Mouse (Mus musculus) adrenal gland, adult 8-10 months (tissue): ENCODE measurements around the gene Fancc. TPM values are rescaled to one million over a fixed set of nuclear protein-coding genes. Genes with fewer than 3 reads are reported as not detected.
A peak's percentile ranks its signal among the peaks of the same experiment; 100 is the strongest.
"Not testable (repeated sequence)": the region's sequence is repeated elsewhere in the genome, so short reads cannot be mapped to it uniquely, and the experiment has no call there.

ENCODE experiments used
- DNase-seq: peaks from one replicate; pipeline ENCODE4 v3.0.0; 2022
- total RNA-seq, 4 experiments: library from RNA; stranded (reverse); gene quantifications; 2 replicates each; pipeline ENCODE4 v1.2.4; 2022

The Fancc gene
- total RNA-seq, 4 experiments from 2014 or later, result 11.8 to 15.2 (median 13.1) TPM

DNA sequence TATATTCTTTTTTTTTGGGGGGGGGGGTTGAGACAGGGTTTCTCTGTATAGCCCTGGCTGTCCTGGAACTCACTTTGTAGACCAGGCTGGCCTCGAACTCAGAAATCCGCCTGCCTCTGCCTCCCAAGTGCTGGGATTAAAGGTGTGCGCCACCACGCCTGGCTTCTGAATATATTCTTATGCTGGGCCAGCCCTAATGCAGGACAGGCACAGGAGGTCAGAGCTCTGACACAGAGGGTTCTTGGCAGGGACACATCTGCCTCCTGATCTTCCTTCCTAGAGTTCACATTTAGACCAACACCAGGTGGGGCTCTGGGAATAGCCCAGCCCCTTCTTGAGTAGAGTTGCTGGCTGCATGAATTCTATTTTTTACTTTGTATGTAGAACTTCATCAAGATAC, 182.0 kb downstream of the Fancc start:
- not testable (repeated sequence) for DNase-seq

DNA sequence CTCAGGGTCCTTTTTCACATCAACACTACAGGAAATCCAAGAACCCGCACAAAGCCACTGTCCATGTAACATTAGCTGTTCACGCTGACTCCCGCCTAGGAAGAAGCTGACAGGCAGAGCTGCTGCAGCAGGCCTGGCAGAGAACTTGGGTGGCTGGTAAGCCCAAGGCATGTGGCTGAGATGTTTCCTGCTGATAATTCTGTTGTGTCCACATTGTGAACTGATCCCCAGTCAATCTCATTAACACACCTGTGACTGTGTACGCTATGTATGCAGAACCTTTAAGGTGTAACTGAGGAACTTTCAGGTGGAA, 182.5 kb downstream of the Fancc start:
- DNase-seq, result no peak

DNA sequence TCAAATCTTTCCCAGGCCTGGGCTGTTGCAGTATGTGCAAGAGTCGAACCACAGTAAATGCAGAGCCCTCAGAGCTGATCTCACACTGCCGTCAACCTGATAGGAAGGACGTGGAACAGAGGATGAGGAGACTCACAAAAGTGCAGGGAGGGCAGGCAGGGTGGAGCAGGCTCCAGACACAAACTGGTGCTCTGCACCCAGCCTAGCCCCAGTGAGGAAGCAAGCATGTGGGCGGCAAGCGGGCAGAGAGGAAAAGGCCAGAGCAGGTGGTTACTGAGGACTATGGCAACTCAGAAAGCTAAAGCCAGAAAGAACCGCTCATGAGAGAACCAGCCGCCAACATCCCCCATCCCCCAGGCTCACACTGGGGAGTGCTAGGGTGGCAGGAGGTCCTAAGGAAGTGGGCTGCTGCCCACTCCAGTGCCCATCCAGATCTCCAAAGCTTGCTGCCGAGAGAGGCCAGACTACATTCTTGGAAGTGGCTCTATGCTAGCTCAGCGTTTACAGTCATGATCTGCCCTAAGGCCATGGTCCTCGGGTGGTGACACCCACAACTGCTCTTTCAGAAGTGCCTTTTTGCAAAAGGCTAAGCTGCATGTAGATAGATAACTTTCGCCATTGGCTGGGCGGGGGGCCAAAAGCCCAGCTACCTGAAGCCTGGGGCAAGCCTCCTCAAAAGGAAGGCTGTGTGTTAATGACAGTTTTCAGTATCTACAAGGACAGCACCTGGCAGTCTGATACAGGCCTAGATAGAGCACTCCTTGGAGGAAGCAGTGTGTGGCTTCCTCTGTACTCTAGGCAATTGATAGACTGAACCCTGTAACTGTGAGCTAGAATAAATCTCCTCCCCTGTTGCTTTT, 183.1 kb downstream of the Fancc start:
- DNase-seq, result no peak

DNA sequence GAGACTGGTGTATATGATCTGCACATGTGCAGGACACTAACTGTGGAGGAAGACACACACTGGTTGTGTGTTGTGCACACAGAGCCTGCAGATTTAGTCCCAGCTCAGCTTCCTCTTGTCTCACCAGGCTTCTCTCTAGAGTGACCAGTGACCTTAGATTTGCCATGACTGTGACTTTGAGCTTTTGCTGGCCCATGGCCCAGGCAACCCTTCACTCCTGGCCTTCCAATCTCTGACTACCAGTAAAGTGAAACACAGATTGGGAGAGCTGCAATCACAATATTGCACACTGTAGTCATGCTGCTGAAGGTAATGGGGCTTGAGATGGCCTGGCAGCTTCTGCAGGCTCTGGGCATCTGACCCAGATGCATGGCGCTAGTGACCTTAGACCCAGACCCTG, 183.8 kb downstream of the Fancc start:
- DNase-seq, result peak; percentile 81

DNA sequence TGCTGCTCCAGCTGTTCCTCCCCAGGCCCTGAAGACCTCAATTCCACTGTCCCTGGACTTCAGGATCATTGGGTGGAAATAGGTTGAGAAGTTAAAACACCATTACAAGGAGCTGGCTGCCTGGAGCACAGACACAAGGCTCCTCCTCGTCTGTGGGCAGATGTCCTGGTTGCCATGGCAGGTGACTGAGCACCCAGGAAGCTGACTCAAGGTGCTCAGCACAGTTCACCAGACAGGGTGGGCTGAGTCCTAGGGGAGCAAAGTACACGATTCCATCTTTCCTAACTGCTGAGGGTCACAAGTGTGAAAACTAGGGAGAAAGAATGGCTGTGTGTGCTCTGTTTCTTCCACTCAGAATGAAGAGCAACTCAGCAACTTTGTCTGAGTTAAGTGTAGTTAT, 185.9 kb downstream of the Fancc start:
- DNase-seq, result no peak

DNA sequence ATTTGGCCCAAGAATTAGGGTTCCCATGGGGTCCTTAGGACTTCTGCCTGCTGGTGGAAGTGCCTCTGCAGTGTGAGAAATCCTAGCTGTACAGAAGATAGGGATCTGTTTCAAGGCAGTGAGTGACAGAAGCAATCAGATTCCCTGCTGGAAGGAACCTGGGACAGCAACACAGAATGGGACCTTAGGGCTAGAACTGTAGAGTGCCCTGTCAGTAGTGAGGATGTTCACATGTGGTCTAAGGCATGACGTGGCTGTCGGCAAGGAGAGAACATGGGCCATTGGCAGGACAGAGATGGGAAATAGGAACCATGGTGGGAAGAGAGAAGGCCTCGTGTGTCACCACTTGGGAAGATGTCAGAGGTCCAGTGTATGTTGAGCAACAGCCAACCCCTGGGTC, 187.5 kb downstream of the Fancc start:
- no peak for DNase-seq

DNA sequence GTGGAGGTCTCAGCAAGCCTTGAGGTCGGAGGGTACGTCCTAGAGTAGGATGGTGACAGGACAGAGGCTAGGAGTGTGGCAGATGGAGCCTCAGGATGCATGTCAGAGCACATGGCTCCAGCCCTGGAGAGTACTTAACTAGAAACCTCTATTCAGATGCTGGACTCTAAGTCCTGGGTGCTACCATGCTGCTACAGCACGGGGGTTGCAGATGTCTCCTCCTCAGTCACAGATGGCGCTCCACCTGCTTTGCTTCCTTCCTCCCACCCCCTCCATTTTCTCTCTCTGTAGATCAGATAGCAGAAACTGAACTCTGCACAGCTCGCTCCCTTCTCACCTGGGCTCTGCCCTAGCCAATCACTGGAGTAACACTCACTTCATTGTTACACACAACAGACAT, 190.3 kb downstream of the Fancc start:
- DNase-seq, result no peak

DNA sequence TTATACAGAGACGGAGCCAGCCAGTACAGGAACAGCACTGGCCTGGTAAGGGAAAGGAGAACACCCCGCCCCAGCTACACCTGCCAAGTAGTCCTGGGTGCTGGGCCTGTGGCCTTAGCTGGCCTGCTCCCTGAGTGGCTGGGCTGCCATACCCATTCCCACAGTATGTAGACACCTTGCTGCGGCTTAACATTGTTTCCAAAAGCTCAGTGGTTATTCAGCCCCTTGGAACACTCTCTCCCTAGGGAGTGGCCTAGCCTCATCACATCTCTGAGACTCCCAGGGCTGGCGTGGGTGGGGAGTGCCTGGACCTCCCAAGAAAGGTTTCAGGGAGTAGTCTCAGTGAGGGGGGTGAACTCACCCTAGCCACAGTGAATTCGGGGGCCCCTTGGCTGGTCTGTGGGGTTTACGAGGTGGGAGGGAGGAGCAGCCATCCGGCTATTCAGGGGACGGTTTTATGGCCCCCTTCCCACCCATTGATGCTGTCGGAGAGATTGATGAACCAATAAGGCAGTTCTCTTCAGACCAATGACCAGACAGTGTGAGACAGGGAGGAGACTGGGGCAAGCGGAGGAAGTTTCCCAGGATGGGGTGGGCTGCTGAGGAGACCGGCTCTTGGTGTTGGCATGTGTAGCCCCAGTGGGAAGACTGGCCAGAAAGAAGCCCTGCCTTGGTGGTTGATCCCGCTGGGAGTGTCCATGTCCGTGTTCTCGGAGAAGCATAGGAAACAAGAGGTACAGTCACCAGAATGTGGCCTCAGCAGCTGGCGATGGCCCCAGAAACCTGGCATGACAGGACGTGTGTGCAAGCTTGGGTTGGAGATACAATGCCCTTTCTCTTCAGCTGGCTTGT, 191.7 kb downstream of the Fancc start:
- DNase-seq, result no peak

DNA sequence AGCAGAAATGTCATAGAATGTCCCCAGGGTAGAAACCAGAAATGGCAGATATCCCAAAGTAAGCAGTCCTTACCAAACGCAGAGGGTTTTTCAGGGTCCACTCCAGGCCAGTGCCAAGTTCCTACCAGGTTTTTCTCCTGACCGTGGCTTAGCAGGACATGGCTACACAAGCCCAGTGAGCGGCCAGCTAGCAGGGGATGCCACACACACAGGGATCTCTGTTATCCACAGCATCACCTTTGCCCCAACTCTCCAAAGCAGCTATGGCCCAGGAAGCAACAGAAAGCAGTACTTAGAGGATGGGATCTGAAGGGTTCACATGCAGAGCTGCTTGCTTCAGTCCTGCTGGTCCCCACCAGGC, 192.3 kb downstream of the Fancc start:
- DNase-seq, result no peak

- DNase-seq, result no peak
Measured at GRCm38 (mm10) chr13:63304124-63304792, 192.8 kb downstream of the Fancc start.

- no peak for DNase-seq
Measured at GRCm38 (mm10) chr13:63302381-63302780, 194.7 kb downstream of the Fancc start.

GRCm38 (mm10) chr13:63301764-63302209, 195.3 kb downstream of the Fancc start:
- DNase-seq, result no peak

GRCm38 (mm10) chr13:63300929-63301328, 196.1 kb downstream of the Fancc start:
- DNase-seq, result no peak

DNA sequence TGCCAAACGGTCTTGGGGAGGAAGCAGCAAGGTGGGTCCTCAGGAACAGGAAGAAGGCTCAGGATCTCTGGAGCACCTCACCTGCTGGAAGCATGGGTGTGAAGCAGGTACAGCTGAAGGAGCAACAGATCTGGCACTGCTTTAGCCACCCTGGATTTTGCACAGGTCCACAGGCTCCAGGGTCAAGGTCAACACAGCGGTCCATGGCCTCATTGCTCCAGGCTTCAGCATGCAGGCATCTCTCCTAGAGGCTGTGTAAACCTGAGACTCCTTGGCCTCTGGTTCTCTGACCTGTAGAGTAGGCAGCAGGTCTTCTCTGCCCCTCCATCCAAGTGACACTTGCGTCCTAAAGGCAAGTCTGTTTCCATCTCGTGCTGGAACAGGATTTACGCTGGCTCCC, 198.1 kb downstream of the Fancc start:
- DNase-seq, result no peak

- DNase-seq, result no peak
Measured at GRCm38 (mm10) chr13:63297933-63298332, 199.1 kb downstream of the Fancc start.

DNA sequence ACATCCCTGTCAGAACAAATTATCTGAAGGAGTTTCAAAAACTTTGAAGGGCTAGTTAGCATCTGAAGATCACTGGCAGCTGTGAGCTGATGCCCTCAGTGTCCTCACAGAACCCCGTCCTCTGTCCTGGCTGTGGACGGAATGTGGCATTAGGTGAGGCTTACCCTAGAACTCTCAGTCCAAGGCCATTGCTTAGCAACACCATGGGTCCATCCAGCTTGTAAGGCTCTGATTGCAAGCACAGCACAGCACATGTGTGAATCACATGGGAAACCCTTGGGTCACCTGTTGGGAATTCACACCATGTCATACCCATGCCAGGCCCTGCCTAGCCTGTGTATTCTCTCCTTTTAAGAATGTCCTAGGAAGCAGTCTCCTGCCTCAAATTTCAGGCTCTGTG, 200.1 kb downstream of the Fancc start:
- no peak for DNase-seq

GRCm38 (mm10) chr13:63296300-63296699, 200.8 kb downstream of the Fancc start:
- no peak for DNase-seq

DNA sequence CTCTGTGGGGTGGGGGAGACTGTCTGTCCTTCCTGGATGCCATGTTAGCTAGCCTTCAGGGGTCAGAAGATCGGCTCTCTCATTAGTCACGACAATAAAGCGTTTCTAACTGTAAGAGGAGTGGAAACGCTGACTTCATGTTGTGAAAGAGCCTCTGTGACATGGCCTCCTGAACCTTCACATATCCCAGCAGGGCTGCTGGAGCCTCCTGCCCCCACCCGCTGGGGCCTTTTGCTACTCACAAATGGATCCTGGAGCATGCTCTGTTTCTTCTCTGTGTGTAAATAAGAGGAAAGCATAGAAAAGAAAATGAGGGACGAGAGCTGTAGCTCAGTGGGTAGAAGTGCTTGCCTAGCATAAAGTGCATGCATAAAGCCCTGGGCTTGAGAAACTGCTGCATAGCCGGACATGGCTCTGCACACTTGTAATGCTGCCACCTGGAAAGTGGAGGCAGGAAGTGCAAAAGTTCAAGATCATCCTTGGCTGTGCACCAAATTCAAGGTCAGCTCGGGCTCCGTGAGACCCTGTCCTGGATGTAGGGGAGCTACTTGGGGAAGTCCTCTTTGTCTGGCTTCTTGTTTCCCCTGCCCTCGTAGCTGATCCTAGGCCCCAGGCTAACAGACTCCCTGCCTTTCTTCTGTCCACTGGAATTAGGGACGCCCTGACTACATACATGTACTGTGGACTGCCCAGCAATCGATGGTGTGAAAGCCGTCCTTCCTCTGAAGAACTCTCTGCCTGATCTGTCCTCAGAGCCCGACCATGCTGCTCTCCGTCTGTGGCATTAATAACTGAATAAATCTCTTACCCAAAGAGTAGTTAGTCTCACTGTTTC, 202.5 kb downstream of the Fancc start:
- DNase-seq, result peak; percentile 74

DNA sequence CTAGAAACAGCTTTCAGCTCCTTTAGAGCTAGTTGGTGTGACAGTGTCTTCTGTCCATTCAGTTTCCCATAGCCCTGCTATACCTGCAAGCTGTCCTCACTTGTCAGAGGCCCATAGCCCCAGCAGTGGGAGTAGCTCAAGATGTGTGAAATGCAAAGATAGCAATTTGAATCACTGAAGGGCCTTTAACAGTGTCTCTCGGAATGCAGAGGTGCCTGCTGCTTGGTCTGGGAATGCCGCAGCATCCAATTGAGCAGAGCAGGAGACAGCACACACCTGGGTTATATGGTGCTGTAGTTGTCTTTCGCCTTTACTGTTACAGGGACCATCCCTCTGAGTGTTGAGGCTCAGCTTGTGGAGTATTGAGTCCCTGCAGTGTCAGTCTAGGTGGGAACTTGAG, 203.4 kb downstream of the Fancc start:
- no peak for DNase-seq

GRCm38 (mm10) chr13:63291016-63291415, 206.1 kb downstream of the Fancc start:
- peak; percentile 83 for DNase-seq

DNA sequence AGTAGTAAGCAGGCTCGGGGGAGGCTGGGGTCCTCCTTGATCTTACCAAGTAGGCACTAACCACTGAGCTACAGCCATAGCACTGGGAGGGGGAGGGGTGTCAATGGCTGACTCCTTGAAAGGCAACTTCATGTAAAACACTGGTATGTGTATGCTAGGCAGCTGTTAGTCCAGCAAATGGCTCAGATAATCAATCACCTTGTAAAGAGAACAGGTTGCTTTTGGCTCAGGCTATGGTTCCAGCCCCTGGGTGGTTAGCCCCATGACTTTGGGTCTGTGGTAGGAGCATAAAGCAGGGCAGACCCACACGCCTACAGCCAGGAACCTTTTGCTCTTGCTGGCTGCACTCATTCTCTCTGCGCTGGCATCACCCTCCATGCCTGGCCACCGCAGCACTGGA, 207.0 kb downstream of the Fancc start:
- DNase-seq, result no peak

DNA sequence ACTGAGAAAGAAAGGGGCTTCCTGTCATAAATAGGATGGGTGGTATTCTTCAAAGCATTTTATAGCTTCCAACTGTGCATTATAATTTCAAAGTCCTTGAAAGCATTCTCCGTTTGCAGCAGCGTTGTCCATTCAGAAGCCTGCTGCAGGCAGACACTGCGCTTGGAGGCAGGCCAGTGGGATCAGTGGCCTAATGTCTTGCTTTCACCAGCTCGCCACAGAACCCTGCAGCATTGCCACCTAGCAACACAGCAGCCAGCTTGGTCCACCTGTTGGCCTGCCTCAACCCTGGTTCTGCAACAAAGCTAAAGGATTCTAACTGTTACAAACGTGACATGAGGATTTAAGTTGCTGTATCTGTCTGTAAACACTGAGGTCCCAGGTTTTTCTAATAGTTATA, 207.4 kb downstream of the Fancc start:
- DNase-seq, result no peak
